Mouse (Mus musculus) heart, embryonic 12.5 days (tissue): ENCODE data around the gene Insm2. TPM values are rescaled to one million over a fixed set of nuclear protein-coding genes. Genes with fewer than 3 reads are reported as not detected.

Source experiments
- ATAC-seq: fragments of 200-750 bp; cut with Nextera tagmentation; 2 replicates; pipeline ENCODE4 v1.8.0; 2017; ENCODE audit warnings: moderate TSS enrichment, moderate library complexity; ENCODE audit not compliant: insufficient number of reproducible peaks, low FRiP score
- H3K27ac ChIP-seq: fragments of 300-500 bp; sonication (generic); 2 replicates; pipeline ENCODE4 v1.5.1; 2016; ENCODE audit warnings: mild to moderate bottlenecking, moderate library complexity; ENCODE audit not compliant: poor library complexity, severe bottlenecking
- H3K27me3 ChIP-seq: fragments of 300-500 bp; sonication (generic); replicated peaks from 2 replicates; pipeline ENCODE4 v1.6.1; 2016; ENCODE audit warnings: mild to moderate bottlenecking, moderate library complexity
- H3K36me3 ChIP-seq: fragments of 300-500 bp; sonication (generic); 2 replicates; pipeline ENCODE4 v1.6.1; 2016; ENCODE audit warnings: mild to moderate bottlenecking, moderate library complexity
- H3K4me1 ChIP-seq: fragments of 300-500 bp; sonication (generic); replicated peaks from 2 replicates; pipeline ENCODE4 v1.6.1; 2016; ENCODE audit warnings: mild to moderate bottlenecking
- H3K4me2 ChIP-seq: fragments of 300-500 bp; sonication (generic); 2 replicates; pipeline ENCODE4 v1.6.1; 2016; ENCODE audit warnings: mild to moderate bottlenecking, moderate library complexity
- H3K4me3 ChIP-seq: fragments of 300-500 bp; sonication (generic); 2 replicates; pipeline ENCODE4 v1.5.1; 2016; ENCODE audit warnings: mild to moderate bottlenecking
- H3K9ac ChIP-seq: fragments of 300-500 bp; sonication (generic); 2 replicates; pipeline ENCODE4 v1.6.1; 2016; ENCODE audit warnings: mild to moderate bottlenecking, moderate library complexity
- H3K9me3 ChIP-seq: fragments of 300-500 bp; sonication (generic); replicated peaks from 2 replicates; pipeline ENCODE4 v1.6.1; 2016; ENCODE audit warnings: mild to moderate bottlenecking, moderate library complexity
- WGBS: fragments of 180-500 bp; shearing (Covaris S2); methylation state at CpG from one replicate; pipeline ENCODE4 v1.1.7; 2016; 5-methylcytosine and 5-hydroxymethylcytosine counted together
- polyA plus RNA-seq: library from polyadenylated mRNA; unstranded; fragments of >200 nt; fragmentation: Nextera tagmentation; extraction: Ambion mirVana; gene quantifications from 2 replicates; pipeline ENCODE4 v1.2.1, GENCODE M21; 2016

Gene Insm2
- polyA plus RNA-seq, 1 experiment from 2014 or later, result 0.10 TPM

GRCm38 (mm10) chr12:55610812-55611211, 11.6 kb downstream of the Insm2 start:
- no peak for ATAC-seq
- no peaks in the 10 kb centered on the region for H3K4me1 ChIP-seq
- H3K4me2 ChIP-seq, result no peak overlapping the region
- no peak overlapping the region for H3K4me3 ChIP-seq
- H3K27me3 ChIP-seq, result no peaks in the 10 kb centered on the region
- H3K27ac ChIP-seq, result no peak overlapping the region
- WGBS, result 27% methylated on average over 2 of the region's 2 CpGs
- H3K9me3 ChIP-seq, result no peaks in the 10 kb centered on the region
- H3K36me3 ChIP-seq, result peaks cover 7% of the 10 kb centered on the region
- no peak overlapping the region for H3K9ac ChIP-seq

GRCm38 (mm10) chr12:55620321-55620720, 21.1 kb downstream of the Insm2 start:
- peaks cover 7% of the 10 kb centered on the region; the same call in 1 of the 2 replicates for H3K4me1 ChIP-seq
- WGBS, result 89% methylated on average over 2 of the region's 2 CpGs
- H3K4me3 ChIP-seq, result no peak overlapping the region
- no peaks in the 10 kb centered on the region for H3K27me3 ChIP-seq
- no peak overlapping the region for H3K4me2 ChIP-seq
- no peak overlapping the region for H3K9ac ChIP-seq
- no peak overlapping the region for H3K27ac ChIP-seq
- no peak for ATAC-seq
- no peaks in the 10 kb centered on the region for H3K36me3 ChIP-seq
- no peaks in the 10 kb centered on the region for H3K9me3 ChIP-seq

GRCm38 (mm10) chr12:55622615-55623245, 23.5 kb downstream of the Insm2 start:
- Histone ChIP-seq H3K9me3 (no peaks in the 10 kb centered on the region), H3K4me1 (peaks cover 7% of the 10 kb centered on the region; the same call in 1 of the 2 replicates), H3K36me3 (no peaks in the 10 kb centered on the region), H3K27ac (no peak overlapping the region), H3K9ac (no peak overlapping the region), H3K4me2 (no peak overlapping the region), H3K4me3 (no peak overlapping the region), H3K27me3 (no peaks in the 10 kb centered on the region)
- WGBS, result 50% methylated on average over 3 of the region's 3 CpGs
- no peak for ATAC-seq

- no peak overlapping the region for H3K4me2 ChIP-seq
- H3K36me3 ChIP-seq, result no peaks in the 10 kb centered on the region
- H3K27ac ChIP-seq, result no peak overlapping the region
- WGBS, result 68% methylated on average over 5 of the region's 5 CpGs
- no peak for ATAC-seq
- no peaks in the 10 kb centered on the region for H3K9me3 ChIP-seq
- H3K4me3 ChIP-seq, result no peak overlapping the region
- no peaks in the 10 kb centered on the region for H3K27me3 ChIP-seq
- H3K9ac ChIP-seq, result no peak overlapping the region
- peaks cover 7% of the 10 kb centered on the region; the same call in 1 of the 2 replicates for H3K4me1 ChIP-seq
Measured at GRCm38 (mm10) chr12:55623254-55623653, 24.0 kb downstream of the Insm2 start.

- Histone ChIP-seq H3K9ac (no peak overlapping the region), H3K4me3 (no peak overlapping the region), H3K36me3 (no peaks in the 10 kb centered on the region), H3K4me1 (peaks cover 4% of the 10 kb centered on the region; the same call in 1 of the 2 replicates), H3K27me3 (no peaks in the 10 kb centered on the region), H3K4me2 (no peak overlapping the region), H3K9me3 (no peaks in the 10 kb centered on the region), H3K27ac (no peak overlapping the region)
- ATAC-seq, result no peak
- 27% methylated on average over 4 of the region's 4 CpGs for WGBS
Measured at GRCm38 (mm10) chr12:55626711-55627110, 27.5 kb downstream of the Insm2 start.

GRCm38 (mm10) chr12:55648011-55648525, 48.8 kb downstream of the Insm2 start:
- H3K4me2 ChIP-seq, result no peak overlapping the region
- H3K9ac ChIP-seq, result no peak overlapping the region
- H3K4me1 ChIP-seq, result no peaks in the 10 kb centered on the region
- no peaks in the 10 kb centered on the region for H3K9me3 ChIP-seq
- H3K36me3 ChIP-seq, result no peaks in the 10 kb centered on the region
- H3K27me3 ChIP-seq, result no peaks in the 10 kb centered on the region
- WGBS, result 92% methylated on average over 7 of the region's 7 CpGs
- H3K4me3 ChIP-seq, result no peak overlapping the region
- ATAC-seq, result no peak
- no peak overlapping the region for H3K27ac ChIP-seq

Other genes starting within 250 kb of the Insm2 start
- gene Psma6, start 215.2 kb upstream of the Insm2 start, polyA plus RNA-seq, result 298 and 308 TPM in 2 replicates
- gene Nfkbia, start 106.8 kb upstream of the Insm2 start, polyA plus RNA-seq, result 38.8 and 45.0 TPM in 2 replicates
- not detected in 2 replicates for gene Aldoart2, start 34.2 kb upstream of the Insm2 start, polyA plus RNA-seq
- 20.4 and 23.2 TPM in 2 replicates for gene Ralgapa1, start 221.7 kb downstream of the Insm2 start, polyA plus RNA-seq
- gene Brms1l, start 236.9 kb downstream of the Insm2 start, polyA plus RNA-seq, result 29.6 and 31.7 TPM in 2 replicates